Mouse (Mus musculus): ENCODE results near the gene Fam3c.

- TF ChIP-seq POLR2A (IDR thresholded peaks at IDR 0.05; ENCODE audit: borderline replicate concordance, control insufficient read depth, low read depth, low read length) (no peak), CTCF (IDR thresholded peaks at IDR 0.05; ENCODE audit: control insufficient read depth, insufficient read depth, low read length) (no peak)
Measured at GRCm38 (mm10) chr6:22293922-22294321, 62.1 kb downstream of the Fam3c start.
